Mouse (Mus musculus) heart, postnatal 4 days (tissue): Measurements from ENCODE around the gene Chd1. TPM values are rescaled to one million over a fixed set of nuclear protein-coding genes. Genes with fewer than 3 reads are reported as not detected.
"Not testable (repeated sequence)": the region's sequence is repeated elsewhere in the genome, so short reads cannot be mapped to it uniquely, and the experiment has no call there.

Experiments
- DNase-seq: peaks from one replicate; pipeline ENCODE4 v3.0.0; 2021
- total RNA-seq, 2 experiments: library from RNA; stranded (reverse); gene quantifications; 2 replicates each; pipeline ENCODE4 v1.2.3; 2021

Gene Chd1
- total RNA-seq, 2 experiments from 2014 or later = 28.0 TPM

DNA sequence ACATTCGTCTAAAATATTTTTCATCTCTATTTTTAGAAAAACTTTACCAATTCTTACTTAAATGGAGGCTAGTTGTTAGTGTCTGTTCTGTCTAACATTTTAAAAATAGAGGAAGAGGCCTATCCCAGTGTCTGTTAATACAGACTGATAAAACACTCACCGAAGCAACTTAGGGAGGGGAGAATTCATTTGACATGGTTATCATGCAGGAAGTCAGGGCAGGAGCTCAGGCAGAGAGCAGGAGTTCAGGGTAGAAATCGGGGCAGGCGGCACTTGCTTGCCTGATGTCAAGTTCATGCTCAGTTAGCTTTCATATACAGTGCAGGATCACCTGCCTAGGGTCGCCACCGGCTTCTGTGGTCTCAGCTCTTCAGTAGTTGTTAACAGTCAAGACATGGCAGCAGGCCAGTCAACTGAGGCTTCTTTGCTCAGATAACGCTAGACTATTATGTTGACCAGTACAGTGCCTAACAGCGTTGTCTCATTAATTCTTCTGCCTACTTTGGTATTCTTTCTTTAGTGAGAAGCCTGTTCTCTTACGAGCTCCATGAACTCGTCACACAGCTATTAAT is 32.7 kb downstream of the Chd1 start:
- no peak for DNase-seq

DNA sequence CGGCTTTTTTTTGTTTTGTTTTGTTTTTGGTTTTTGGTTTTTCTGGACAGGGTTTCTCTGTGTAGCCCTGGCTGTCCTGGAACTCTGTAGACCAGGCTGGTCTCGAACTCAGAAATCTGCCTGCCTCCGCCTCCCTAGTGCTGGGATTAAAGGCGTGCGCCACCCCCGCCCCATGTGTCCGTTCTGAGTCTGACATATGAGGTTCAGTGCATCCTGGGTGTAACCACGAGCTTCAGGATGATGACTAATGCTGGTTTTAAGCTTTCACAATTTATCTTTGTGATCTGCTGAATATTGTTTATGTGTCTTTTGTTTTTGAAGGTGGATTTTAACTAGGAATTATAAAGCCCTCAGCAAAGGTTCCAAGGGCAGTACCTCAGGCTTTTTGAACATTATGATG is 37.1 kb downstream of the Chd1 start:
- DNase-seq = no peak

DNA sequence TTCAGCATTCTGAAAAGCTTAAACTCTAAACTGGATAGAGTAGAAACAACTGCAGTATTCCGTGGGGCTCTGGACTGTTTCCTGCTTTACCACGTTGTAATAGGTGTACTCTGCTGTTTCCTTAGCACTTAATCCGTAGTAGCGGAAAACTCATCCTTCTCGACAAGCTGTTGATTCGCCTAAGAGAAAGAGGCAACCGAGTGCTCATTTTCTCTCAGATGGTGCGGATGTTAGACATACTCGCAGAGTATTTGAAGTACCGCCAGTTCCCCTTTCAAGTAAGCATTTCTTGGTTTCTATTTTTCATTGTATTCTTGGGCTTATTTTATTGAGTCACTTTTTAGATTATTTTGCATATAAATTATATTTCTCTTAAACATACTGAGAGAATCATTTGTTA is 38.2 kb downstream of the Chd1 start:
- no peak for DNase-seq

DNA sequence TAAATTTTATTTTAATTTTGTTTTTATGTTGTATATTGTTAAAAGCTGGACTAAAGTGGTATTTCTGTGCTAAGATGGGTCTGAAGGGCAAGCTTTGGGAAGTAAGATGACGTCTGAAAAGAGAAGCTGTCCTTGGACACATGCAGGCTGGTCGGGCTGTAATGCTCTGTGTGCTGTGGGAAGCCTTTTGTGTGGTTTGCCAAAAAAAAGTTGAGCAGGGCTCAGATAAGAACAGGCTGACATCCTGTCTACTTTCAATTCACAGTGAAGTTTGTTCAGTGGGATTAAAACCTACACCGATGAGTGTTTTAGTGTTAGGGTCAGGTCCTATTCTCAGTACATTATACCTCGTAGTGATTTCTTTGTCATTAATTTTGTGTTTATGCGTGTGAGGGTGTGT is 38.6 kb downstream of the Chd1 start:
- DNase-seq = peak; percentile 21

DNA sequence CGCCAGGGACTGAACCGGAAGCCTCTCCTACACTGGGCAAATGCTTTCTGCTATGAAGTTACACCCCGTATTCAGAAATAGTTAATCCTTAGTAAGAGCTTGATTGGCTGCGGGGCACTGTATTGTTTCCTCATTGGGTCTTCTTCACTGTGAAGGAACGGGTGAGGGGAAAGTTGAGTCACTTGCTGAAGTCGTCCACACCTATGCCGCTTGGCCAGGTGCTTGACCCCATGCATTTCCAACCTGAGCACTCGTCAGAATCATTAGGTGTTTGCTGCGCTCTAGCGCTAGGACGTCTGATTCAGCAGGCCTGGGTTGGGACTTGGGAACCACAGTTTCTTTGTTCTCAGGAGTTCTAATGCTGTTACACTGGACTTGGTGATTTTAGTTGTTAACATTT is 41.9 kb downstream of the Chd1 start:
- DNase-seq = no peak

DNA sequence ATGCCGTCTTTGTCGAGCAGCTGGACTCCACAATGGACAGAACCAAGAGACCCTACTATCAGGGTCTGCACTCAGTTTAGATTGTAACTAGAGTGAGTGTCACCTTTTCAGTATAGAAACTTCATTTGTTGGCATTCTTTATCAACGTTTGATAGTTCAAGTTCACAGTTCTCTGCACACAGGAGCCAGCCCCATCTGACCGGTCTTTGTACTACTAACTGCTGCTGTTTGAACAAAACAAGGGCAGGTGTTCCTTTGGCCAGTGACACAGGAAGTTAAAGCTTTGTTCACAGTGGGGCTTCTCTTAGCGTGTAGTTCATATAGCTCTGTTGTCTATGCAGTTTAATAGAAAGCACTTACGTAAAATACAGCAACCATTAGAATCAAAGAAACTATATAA is 43.3 kb downstream of the Chd1 start:
- no peak for DNase-seq

DNA sequence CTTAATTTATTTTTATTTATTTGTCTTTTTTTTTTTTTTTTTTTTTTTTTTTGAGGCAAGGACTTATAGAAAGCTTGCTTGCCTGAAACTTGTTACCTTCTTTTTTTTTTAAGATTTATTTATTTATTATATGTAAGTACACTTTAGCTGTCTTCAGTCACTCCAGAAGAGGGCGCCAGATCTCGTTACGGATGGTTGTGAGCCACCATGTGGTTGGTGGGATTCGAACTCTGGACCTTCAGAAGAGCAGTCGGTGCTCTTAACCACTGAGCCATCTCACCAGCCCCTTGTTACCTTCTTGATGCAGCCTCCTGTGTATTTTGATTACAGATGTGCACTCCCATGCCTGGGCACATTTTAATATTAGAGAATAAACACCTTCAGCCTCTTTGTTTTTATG is 46.5 kb downstream of the Chd1 start:
- not testable (repeated sequence) for DNase-seq

DNA sequence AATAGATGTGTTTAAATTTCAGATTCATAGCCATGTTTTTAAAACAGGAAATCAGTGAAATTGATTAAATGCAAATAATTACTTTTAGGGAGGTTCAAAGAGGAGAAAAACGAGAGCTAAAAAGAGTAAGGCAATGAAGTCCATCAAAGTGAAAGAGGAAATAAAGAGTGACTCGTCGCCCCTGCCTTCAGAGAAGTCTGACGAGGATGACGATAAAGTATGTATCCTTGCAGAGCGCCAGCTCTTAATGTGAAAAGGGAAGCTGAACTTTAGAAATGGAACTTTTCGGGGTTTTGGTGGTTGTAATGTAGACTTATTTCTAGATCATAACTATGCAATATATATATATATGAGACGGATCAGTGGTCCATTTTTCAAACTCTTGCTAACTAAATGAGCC is 56.4 kb downstream of the Chd1 start:
- DNase-seq = no peak

DNA sequence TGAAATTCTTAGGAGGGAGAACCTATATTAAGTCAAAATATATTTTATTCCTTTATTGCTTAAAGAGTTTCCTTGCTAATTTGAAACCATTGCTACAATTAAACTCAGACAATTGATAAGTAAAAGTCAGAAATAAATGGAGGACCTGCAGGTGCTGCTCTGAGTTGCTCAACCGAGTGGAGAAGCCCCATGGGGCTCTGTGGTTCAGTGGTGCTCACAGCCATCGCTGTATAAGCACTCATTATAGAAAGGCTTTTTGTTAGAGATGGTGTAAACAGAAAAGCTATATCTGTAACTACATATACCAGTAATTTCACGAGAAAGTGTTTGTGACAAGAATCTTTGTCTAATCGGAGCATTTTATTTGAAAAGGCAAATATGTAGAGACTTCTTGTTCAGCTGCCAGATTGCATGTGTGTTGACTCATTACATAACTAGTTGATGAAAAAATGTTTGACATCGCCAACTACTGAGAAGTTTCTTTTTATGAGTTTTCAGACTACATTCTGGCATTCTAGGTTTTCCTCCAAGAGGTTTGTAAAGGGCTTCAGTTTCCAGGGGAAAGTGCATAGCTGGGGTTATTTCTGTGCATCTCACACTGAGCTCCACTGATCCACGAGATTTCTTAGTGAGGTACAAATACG is 64.4 kb downstream of the Chd1 start:
- DNase-seq = no peak

DNA sequence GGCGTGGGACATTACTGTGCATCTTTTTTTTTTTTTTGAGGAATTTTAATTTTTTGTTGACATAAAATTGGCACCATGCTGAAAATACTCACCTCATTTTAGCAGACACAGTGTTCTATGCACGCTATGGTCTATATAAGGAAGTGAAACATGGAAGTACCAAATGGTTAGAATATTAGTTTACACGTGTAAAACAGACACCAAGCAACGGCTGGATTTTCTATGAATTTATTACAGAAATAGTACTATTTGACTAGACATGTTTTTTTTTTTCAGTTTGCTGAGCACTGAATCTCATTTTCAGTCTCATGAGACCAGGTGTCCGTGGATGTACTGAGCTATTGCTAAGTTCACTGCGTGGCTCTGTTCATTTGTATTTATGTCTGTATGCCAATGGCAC is 69.2 kb downstream of the Chd1 start:
- DNase-seq = no peak

DNA sequence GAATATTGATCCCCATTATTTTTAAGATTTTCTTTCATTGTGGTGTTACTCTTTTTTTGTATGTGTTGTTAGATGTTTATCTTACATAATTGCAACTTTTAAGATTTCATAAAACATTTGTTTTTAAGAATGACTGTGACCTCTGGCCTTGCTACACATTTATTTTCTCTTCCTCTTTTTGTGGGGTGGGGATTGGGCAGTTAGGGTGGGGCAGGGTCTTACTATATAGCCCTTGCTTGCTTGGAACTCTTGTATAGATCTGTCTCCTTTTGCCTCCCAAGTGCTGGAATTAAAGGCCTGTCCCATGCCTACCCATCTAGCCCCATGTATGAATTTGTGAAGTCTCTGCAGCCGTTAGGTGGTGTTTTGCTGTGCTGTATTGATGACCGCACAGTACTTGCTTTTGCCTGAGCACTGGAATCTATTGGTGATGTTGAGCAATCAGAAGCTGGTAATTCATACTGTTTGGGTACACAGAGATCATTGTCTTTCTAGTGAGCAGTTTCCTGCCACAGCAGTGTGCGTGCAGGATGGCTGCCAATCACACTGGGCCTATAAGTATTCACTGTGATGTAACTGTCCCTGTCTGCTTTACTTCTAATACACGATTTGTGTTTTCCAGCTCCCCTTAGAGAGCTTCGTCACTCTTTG is 69.9 kb downstream of the Chd1 start:
- no peak for DNase-seq

DNA sequence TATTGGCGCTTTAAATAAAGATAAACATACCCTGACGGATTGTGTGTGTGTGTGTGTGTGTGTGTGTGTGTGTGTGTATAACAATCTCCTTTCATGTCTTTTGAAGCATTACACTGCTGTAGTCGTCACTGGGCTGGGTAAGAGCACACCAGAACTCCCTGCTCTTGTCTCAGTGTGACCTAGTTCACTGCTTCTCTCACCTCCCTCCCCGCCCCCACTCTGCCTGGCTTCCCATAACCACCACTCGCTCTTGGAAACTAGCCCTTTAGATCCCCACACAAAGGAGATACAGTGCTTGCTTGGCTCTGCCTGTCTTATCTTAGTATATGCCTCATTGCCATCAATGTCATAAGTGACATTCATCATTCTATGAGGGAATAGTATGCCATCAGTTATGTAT is 71.6 kb downstream of the Chd1 start:
- no peak for DNase-seq

DNA sequence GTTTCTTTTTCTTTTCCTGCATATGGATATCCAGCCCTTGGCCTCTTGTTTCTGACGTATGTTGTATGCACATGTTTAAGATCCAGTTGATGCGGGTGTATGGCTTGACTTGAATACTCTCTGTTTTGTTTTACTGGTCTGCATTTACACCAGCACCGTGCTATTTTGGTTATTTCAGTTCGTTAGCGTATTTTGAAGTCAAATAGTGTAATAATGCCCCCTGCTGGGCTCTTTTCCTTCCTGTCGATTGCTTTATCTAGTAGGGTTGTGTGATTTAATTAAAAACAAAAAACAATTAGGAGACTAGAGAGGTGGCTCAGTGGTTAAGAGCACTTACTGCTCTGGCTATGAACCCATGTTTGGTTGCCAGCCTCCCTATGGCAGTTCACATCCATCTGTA is 73.2 kb downstream of the Chd1 start:
- DNase-seq = no peak

DNA sequence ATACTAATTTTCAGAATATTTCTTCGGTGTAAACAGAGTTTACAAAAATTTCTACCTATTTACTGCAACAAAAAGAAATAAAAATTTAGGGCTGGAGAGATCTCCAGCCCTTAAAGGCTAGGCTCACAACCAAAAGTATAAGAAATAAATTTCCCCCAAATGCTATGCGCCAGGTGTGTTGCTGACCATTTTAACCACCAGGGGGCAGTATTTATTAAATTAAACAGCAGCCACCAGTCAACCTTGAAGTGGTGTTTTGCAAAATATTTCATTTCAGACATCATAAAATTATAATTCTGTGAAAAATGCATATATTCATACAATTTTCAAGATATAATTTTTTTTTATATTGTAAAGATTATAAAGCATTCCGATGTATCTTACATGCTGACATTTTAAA is 82.3 kb downstream of the Chd1 start:
- peak; percentile 47 for DNase-seq

DNA sequence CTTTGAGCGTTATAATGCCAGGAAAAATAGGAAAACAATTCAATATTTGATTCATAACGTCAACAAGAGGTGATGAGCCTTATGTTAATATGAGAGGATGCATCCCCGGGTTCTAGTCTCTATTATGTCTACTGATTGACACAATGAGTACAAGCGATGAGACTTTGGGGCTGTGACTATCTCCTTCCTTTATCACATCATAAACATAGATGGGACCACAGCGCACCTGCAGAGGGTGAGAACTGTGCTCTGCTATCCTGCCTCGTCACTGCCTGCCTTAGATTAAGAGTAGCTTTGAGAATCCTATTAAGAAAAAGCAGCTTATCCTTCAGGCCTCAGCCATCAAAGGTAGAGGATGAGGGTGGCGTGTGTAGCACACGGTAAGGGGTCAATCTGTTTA is 85.9 kb downstream of the Chd1 start:
- DNase-seq = no peak

DNA sequence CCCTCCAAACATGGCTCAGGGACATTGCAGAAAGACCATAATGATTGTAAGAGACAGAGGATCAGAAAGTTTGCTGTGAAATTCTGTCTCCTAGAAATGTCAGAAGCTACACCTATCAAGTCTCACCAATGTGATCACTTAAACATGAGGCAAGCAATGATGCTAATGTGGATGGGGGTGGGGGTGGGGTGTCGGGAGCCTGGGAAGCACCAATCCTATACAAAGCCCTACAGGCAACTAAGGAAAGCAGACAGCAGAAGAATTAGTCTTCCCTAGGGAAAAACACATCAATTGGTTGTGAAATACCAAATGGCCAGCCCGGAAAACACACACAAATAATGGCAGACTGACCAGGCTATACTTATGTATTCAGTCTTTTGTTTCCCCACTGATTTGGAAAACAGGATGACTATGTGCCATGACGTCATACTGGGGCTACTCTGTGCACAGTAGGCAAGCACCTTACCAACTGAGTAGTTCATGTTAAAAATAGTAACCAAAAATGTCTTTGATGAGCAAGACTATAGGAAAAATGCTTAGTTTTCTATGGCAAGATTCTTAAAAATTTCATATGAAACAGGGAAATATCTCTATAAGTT is 94.5 kb downstream of the Chd1 start:
- no peak for DNase-seq

DNA sequence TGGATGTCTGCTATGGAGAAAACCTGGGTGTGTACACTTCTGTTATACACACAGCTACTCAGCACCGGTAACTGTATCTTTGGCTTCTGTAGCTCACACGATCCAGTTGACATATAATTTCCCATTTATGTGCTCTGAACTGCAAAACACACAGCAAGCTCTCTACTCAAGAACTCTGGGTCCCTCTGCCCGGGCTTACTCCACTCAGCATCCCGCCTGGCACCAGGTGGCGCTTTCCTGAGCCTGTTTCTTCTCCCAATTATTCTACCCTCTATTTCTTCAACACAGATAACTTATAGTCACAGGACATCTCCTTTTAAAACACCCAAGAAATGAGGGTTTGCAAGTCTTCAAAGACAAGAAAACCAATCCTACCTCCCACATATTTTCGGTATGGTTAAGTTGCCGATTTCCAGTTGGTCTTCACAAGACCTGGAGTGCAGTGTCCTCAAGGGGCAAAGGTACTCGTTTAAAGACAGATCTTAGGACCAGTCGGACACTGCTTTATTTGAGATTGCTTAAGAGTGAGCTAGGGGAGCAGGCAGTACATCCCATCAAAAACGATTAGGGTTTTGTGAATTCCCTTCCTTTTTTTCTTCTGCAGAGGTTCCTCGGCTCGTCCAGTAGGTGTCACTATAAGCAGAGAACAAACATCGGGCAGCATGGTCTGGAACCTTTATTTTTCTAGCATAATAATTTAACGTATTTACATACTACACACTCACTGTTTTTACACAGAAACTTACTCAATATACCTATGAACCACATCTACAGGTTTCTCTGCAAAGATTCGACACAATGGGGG is 99.4 kb downstream of the Chd1 start:
- peak; percentile 27 for DNase-seq

DNA sequence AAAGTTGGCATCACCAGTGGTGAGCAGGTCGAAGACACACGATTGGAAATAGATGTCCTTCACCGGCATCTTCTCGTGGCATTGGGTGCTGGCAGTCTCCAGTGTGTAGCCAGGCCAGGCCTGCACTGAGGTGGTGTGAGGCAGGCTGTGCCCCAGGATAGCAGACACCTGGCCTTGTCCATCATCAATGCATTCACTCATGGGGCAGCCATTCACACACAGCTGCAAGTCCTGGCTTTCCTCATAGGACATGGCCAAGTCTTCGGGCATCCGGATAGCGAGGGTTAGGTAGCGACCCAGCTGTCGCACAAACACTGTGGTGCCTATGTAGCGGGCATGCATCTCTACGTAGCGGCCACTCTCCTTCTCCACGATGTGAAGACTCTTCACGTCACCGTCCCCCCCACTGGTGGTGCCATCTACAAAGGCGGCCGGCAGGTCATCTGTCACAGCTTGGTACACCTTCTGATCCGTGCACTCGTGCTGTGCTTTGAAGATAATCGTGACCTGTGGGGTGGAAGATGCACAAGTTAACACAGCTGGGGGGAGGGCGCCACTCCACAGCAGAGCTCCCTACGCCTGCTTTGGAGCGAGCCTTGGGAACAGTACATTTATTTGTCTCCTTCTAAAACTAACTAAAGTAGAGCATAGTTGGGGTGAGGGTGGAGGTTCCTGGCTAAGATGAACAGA is 102.7 kb downstream of the Chd1 start:
- DNase-seq = no peak

DNA sequence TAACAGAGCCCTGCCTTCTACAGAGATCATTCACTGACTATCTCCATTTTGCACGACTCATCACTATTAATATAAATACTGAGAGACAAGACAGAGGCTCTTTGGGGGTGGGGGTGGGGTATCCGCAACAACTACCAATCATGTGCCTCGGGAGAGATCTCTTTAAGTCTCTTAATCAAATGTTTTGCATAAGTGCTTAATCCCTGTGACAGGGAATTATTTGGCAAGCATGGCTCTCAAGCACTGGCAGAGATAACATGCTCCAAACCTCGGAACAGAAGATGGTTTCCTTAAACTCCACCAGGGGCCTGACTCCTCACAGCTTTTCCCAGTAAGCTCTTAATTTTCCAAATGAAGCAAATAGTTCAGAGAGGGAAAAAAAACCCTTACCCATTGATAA is 103.2 kb downstream of the Chd1 start:
- no peak for DNase-seq

DNA sequence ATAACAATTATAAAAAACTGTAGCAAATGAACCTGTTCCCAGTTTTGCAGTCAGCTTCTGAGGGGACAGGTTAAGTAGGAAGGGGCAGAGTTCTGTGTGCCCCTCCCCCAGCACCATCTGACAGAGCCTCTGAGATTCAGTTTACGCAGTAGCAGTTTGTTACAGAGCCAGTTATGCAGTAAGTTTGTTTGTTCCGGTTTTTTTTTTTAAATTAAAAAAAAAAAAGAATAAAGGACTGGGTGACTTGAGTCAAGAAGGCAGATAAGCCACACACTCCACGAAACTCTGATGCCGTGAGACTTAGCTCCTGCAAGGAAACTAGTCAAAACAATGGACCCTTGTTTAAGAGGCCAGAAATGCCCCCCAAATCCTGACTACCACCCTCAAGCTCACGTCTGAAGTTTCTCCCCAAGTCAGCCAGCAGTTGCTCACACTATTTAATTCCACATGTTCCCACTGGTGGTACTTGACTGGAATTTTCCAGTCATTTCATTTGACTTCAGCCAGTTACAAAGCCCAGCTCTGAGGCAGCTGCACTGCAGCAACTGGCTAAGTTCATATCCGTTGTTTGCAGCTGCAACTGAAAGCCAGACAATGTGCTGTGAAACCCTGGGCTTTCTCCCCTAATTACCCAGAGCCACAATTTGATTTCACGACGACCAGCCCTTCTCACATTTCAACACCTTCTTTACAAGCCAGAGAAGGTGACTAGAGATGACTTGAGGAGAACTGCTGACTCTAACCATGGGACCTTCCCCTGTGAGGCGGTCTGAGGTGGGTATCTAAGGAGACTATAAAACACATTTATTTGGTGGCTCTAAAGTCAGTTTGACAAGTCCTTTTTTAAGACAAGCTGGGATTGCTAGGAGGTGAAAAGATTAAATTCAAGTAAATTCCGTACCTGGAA is 104.0 kb downstream of the Chd1 start:
- no peak for DNase-seq

DNA sequence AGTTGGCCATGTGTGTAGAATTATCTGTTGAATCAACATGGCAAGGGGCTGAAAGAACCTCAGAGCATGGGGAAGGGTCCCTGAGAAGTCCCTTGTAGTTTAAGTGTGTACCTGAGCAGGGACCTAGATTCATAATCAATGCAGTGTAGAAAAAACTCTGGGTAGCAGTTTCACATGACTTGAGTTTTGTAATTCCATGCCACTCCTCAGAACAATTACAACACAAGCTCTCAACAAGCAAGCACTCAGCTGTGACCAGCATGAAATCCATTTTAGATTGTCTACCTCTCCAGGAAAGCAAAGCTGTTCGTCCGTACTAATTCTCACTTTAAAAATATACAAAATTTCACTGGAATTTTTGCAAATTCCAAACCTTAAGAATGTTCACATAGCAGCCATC is 105.2 kb downstream of the Chd1 start:
- no peak for DNase-seq
